Mouse (Mus musculus) frontal cortex, postnatal 10 days (tissue): ENCODE measurements around the gene Gm10273.
"Not testable (repeated sequence)": the region's sequence is repeated elsewhere in the genome, so short reads cannot be mapped to it uniquely, and the experiment has no call there.

Source experiments
- DNase-seq, 2 experiments: peaks; one replicate each; pipeline ENCODE4 v3.0.0; 2022; ENCODE audit warnings: low spot score in 2 of 2, mixed read lengths in 1 of 2

Gene Gm10273

DNA sequence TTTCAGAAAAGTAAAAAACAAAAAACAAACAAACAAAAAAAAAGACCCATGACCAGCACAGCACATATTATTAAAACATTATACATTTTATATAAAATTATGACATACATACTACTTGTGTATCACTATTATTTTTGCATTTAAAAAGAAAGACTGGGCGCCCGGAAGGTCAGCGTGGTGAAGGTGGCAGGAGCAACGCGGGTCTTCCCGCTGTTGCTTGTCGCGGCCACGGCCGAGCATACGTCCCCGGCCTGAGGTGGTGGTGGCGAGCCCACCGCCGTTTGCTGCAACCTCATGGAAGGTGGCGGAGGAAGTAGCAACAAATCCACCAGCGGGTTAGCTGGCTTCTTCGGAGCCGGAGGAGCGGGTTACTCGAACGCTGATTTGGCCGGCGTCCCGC, at the start of gene Gm10273:
Gene Gm10273, plus strand, starts transcription at position 172 of the 400 bp plus-strand sequence.
- DNase-seq: not testable (repeated sequence)

DNA sequence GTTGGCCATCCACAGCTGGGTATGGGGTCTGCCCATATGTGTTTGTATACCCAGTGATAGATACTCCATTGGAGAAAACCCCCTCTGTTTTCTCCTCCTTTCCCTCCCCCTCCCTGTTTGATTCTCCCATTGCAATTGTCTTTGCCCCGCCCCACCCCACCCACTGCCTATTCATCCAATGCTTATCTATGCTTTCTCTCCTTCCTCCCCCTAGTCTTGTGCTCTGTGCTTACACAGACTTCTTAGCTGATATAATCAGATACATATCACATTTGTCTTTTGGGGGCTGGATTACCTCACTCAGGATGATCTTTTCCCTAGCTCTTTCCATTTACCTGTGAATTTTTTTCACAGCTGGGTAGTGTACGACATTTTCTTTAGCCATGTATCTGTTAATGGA, 48.9 kb upstream of the Gm10273 start:
- no peak for DNase-seq

DNA sequence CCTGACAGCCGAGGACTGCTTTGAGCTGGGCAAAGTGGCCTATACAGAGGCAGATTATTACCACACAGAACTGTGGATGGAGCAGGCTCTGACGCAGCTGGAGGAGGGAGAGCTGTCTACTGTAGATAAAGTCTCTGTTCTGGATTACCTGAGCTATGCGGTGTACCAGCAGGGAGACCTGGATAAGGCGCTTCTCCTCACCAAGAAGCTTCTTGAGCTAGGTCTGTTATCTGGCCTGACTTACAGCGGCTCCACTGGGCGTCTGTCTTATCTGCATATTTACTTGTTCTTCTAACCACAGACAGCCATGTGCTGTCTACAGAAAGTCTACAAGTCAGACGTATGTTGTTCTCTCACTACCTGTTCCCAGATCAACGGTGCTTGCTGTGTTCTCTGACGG, 47.2 kb upstream of the Gm10273 start:
- no peak for DNase-seq

DNA sequence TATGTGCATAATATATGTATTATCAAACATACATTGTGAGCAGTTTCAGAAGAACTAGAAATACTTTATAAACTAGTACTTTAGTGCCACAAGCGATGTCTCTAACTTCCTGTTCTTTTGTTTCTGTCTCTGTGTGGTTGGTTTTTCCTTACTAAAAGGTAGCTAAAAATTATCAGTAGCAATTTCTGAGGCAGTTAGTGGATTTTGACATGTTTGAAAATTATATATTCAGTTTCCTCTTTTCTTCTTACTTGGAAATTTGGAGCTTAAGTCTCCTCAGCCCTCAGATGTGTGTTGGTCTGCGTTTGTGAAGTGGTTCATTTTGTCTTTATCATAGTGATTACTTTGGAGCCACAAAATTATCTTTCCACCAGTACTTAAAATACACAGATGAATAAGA, 45.9 kb upstream of the Gm10273 start:
- no peak for DNase-seq

DNA sequence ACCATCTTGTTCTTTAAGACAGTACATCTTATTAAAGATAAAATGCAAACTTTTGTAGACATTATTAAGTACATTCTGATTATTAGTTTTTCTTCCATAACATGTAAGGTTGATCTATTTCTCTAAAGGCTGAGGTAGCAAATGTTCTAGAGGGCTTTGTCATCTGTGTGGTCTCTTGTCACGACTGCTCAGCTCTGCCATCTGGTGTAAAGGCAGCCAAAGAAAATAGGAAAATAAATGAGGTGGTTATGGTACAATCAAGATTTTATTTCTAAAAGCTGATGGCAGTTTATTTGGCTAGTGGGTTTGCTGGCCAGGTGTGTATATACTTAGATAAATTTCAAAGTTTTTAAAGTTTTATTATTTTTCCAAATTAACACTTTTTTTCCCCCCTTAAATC, 42.4 kb upstream of the Gm10273 start:
- DNase-seq: no peak

DNA sequence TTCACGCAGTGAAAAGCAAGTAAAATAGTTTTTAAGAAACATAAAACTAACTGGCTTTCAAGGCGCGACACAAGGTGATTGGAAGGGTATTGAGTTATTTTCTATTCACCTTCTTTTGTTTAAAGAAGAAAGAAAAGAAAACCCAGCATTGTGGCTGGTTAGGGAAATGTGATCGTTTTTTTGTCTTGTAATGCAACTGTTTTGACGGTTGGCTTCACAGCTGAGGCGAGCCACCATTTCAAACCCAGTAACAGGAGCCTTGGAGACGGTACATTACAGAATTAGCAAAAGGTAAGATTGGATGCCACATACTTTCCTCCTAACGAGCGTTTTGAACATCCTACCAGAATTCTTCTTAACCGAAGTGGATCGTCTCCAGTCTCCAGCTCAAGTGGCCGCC, 41.3 kb upstream of the Gm10273 start:
- DNase-seq: no peak

DNA sequence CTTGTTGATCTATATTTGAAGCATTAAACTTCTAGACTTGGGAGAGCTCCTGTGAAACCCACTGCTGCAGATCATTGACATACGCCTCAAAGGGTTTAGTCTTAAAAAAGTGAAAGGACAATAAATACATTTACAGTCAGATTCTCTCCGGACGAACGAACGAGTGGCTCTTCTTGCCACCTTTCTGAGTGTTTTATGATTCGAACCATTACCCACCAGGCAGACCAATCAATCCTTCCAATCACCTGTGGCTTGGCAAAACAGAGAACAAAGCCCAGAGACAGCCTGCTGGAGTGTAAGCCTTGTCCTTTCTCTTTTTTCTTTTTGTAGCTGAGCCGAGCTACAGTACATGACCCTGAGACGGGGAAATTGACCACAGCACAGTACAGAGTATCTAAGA, 40.4 kb upstream of the Gm10273 start:
- DNase-seq: no peak

DNA sequence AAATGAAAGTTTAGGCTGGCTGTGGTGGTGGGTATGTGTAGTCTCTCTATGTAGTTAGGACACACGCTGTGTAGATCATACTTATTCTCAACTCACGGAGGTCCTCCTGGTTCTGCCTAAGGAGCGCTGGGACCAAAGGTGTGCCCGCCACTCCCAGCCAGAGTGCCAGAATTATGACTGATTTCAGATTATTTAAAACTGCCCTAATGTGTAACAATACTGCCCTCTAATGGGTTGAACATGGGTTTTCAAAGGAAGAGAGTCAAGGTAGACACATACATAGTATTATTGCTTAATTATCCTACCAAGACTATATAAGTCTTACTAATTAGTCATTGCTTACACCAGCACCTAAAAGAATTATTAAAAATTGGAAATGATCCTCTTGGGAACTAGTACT, 36.7 kb upstream of the Gm10273 start:
- DNase-seq: no peak

DNA sequence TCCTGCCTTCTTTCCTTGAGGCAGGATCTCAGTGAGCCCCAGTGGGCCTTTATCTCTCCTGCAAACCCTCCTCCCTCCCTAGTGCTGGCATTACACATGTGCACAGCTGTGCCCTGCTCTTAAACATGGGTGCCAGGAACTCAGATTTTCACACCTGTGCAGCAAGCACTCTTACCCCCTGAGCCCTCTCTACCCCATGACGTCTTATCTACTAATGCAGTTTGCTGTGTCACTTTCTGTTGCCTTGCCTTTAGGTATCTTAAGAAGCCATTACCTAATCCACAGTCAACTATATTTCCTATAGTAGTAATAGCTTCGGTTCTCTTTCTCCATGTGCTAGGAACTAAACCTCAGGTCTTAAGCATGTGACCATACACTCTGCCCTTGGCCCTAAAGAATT, 32.2 kb upstream of the Gm10273 start:
- DNase-seq: no peak

DNA sequence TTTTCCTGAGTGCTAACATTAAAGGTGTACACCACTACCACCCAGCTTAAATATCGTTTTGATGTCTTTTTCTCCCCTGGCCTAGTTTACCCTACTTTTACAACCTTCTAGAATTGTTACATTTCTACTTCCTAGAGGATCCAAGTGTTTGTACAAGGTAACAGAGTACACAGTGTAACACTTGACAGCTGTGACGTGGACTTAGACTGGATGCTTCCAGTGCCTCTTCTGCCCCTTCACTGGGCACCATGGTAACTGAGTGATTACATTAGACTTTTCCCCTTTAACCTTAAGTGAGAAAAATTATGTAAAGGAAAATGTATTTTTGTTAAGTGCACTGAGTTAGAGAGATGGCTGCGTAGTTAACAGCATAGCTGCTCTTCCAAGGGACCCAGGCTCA, 30.9 kb upstream of the Gm10273 start:
- DNase-seq: no peak

DNA sequence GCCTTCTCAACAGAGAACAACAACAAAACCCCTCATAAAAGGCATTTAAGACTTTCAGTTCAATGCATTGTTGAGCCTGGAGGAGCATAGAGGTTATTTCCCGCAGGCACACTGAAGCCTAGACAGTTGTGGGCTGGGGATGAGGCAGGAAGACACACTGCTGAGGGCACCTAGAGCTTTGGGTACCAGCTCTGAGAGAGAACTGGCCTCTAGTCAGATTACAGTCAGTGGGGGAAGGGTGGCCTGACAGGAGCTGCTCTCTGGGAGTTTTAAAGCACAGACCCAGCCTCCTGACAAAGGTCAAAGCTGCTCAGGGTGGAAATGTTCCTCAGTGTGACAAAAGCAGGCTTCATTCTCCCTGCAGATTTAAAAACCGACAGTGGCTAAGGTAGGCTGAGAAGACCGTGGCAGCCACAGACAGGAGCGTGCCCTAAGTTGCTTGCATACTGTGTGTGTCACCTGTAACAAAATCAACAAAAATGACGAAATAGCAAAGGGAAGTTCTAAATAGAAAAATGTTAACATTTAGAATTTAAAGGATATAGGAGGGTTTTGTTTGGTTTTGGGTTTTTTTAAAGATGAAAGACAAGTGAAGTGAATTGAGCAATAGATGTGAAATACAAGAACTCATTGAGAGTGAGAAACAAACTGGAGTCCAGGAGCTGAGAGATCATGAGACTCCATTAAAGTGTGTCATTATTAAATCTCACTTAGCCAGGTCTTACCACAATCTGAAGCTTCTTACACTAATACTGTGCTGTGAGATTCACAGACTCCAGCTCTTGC, 29.4 kb upstream of the Gm10273 start:
- DNase-seq: no peak

DNA sequence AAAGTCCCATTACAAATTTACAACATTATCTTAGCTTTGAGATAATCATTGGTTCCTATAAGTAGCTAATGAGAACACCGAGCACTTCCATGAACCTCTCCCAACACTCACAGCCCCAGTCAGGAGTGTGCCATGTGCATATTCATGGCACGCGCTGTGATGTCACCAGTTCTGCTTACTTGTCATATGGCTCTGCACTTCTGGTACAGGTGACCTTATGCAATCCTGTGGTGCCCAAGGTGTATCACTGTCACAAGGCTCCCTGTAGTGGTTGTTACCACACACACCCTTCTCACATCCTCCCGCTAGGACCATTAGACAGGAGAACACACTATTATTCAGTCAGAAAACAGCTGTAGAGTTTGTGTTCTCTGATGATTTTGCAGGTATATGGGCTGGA, 28.7 kb upstream of the Gm10273 start:
- no peak for DNase-seq

DNA sequence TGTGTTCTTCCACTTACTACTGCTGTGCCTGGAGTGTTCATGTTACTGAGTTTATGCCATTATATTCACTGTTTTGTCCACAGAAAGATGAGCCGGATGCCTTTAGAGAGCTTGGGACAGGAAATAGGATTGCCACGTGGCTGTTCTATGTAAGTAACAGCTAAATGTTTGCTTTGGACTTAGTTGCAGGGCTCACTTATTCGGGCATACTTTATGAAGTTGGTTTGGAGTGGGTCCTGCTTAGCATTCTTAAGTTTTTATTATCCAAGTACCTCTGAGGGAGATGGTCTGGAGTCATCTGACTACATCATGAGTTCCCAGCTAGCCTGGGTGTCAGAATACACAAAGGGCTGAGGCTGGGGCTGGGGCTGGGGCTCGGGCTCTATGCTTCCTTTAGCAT, 28.2 kb upstream of the Gm10273 start:
- no peak for DNase-seq

DNA sequence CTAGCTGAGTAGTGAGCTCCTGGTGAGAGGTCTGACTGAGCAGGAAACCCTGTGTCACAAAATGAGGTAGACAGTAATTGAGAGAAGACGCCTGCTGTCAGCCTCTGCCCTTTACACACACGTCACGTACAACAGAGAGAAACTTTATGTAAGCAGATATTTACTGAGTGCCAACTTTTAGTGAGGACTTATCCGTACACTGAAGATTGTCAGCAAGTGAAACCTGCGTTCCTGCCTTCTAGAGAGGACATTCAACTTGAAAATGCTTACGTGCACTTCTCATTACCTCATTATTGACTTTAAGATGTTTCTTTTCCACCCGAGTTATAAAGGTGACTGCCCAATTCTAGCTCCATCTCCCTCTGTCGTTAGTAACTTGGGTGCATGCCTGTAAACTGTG, 26.7 kb upstream of the Gm10273 start:
- DNase-seq: no peak

DNA sequence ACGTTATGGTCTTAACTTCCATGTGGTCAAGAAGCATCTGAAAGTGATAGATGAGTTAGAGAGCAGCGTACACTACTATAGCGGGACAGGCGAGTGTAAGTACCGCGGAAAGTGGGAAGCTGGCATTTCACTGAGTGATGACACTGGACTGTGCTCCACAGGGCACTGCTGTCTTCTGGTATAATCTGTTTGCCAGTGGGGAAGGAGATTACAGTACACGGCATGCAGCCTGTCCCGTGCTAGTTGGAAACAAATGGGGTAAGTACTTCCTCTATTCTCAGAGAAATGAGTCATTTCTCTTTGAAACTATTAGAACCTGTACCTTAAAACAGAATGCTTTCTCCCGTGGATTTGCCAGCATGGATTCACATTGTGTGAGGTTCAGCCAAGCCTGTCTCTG, 26.0 kb upstream of the Gm10273 start:
- no peak for DNase-seq

DNA sequence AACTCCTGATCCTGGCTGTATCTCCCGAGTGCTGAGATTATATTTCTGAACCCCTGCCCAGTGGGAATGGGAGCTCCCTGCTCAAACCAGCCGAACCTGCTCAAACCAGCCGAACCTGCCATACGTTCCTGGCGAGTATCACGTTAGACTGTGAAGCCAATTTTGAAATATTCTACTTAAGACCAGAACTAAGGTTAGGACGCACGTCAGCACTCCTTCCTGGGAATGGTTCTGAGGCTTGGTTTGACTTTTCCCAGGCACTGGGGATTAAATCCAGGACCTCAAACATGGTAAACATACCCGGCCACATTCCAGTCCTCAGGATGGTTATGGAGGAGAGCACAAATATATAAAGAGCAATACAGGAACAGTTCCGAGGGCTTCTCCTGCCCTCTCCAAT, 17.5 kb upstream of the Gm10273 start:
- DNase-seq: no peak

DNA sequence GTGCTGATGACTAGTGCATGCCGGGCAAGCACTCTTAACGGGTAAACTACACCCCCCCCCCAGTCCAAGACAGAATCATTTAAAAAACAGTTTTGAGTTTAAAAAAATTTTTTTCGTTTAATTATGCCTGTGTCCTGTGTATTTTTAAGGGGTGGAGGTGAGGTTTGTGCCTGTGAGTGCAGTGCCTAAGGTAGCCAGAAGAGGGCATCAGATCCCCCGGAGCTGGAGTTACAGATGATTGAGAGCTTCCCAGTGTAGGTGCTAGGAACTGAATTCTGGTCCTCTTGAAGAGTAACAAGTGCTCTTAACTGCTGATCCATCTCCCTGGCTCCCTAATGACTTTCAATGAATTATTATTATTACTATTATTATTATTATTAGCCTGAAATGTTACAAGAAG, 16.7 kb upstream of the Gm10273 start:
- DNase-seq: no peak

DNA sequence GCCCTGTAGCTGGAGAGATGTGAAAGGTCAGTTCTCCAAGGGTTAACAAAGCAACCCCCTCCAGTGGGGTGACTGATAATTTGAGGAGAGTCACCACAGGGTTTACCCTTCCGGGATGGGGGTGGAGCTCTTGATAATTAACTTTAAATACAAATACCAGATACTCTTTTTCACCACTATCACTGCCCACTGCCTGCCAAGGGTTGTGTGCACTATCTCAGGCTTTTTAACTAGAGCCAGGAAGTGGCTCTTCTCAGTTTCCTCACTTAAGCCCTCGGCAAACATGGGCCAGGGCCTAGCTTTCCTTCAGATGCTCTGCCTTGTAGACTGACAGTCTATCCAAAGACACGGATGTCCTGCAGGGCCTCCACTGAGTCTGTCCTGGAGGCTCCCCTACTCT, 15.5 kb upstream of the Gm10273 start:
- no peak for DNase-seq

DNA sequence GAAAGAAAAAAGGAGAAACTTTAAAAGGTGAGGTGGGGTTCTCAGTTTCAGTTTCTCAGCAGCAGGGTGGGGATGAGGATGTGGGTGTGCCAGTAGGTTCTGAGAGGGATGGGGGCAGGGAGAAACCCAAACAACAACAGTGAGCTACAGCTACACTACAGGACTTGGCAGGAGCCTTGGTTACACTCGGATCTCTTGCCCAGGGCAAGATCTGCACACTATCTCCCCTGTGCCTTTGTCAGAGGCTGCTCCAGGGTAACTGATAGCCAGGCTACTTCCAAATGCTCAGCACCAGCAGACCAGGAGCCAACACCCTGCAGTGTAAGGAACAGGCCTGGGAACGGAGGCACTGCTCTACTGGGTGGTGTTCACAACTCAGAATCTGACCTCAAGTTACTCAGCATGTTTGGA, 15.0 kb upstream of the Gm10273 start:
- no peak for DNase-seq

DNA sequence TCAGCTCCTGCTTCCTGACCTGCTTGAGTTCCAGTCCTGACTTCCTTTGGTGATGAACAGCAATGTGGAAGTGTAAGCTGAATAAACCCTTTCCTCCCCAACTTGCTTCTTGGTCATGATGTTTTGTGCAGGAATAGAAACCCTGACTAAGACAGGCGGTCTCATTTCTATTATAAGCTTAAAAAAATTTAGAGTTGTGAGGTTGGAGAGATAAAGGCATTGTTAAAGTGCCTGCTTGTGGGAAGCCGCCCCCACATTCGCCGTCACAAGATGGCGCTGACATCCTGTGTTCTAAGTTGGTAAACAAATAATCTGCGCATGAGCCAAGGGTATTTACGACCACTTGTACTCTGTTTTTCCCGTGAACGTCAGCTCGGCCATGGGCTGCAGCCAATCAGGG, 13.9 kb upstream of the Gm10273 start:
- DNase-seq: not testable (repeated sequence)

DNA sequence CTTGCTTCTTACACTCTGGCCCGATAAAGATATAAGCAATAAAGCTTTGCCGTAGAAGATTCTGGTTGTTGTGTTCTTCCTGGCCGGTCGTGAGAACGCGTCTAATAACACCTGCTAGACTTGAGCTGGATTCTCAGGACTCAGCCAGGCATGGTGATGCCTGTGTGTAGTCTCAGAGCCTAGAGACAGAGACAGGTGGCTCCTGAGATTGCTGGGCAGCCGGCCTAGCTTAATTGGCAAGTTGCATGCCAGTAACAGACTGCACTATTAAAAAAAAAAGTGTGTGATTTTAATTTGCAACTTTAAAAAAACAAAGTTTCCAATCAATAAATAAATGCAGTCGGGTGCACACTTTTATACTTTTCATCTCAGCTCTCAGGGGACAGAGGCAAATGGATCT, 8.5 kb upstream of the Gm10273 start:
- DNase-seq: no peak

DNA sequence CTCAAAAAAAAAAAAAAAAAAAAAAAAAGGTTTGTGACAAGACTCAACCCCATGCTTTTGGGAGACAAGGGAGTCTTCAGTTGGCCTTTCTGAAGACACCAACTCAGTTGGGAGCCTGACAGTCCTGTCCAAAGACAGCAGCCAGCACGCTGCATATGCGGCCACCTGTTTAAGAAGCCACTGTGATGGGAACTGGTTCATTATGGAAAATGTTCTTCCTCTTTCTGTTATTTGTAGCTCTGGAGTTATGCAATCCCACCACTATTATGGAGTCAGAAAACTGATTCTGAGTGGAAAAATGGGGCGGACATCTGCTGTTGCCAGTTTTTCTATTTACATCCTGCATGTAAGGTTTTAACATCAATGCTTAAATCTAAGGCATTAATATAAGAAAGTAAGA, 5.8 kb upstream of the Gm10273 start:
- DNase-seq: no peak

DNA sequence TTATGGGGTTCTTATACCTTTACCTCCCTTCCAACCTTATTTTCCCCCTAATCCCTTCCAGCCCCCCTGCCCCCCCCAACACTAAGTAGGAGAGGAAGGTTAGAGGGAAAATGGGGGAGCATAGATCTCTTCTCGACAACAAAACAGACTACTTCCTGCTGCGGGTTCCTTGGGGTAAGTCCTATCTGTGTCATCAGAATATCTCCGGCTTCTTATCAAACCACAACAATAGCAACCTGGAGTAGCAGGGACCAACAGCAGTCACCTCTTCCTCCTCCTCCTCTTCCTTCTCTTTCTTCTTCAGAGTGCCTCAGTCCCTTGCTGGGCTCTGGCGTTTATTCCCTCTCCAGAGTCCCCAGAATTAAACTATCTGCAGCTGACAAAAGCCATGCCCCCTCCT, 3.5 kb upstream of the Gm10273 start:
- DNase-seq: no peak
